Mouse (Mus musculus): Measurements from ENCODE around the gene Mcpt1. TPM values are rescaled to one million over a fixed set of nuclear protein-coding genes. Genes with fewer than 3 reads are reported as not detected.

Mcpt1 gene
- polyA plus RNA-seq (2017; shearing (Covaris generic)): not detected

GRCm38 (mm10) chr14:56017671-56018070 is at the start of gene Mcpt1:
TSS of gene Mcpt1 (plus strand) at chr14:56017971.

GRCm38 (mm10) chr14:56030395-56030794 is 12.6 kb downstream of the Mcpt1 start, which contains the start of gene Mcpt9:
TSS of gene Mcpt9 (minus strand) at chr14:56030495.

GRCm38 (mm10) chr14:56041792-56042191 is 24.0 kb downstream of the Mcpt1 start, which contains the start of gene Mcpt2:
TSS of gene Mcpt2 (plus strand) at chr14:56042041.

GRCm38 (mm10) chr14:56062213-56062612 is 44.4 kb downstream of the Mcpt1 start, which contains the start of gene Mcpt4:
TSS of gene Mcpt4 (minus strand) at chr14:56062313.

Other genes starting within 250 kb of the Mcpt1 start
- not detected for gene Adcy4, start 233.9 kb upstream of the Mcpt1 start, polyA plus RNA-seq (2017; shearing (Covaris generic))
- gene Ripk3, start 229.1 kb upstream of the Mcpt1 start, polyA plus RNA-seq (2017; shearing (Covaris generic)): 61.2 TPM
- not detected for gene Nfatc4, start 194.8 kb upstream of the Mcpt1 start, polyA plus RNA-seq (2017; shearing (Covaris generic))
- 0.06 TPM for gene Nynrin, start 164.0 kb upstream of the Mcpt1 start, polyA plus RNA-seq (2017; shearing (Covaris generic))
- gene Cbln3, start 133.6 kb upstream of the Mcpt1 start, polyA plus RNA-seq (2017; shearing (Covaris generic)): 0.07 TPM
- 64.5 TPM for gene Khnyn, start 133.0 kb upstream of the Mcpt1 start, polyA plus RNA-seq (2017; shearing (Covaris generic))
- 40.2 TPM for gene Sdr39u1, start 117.7 kb upstream of the Mcpt1 start, polyA plus RNA-seq (2017; shearing (Covaris generic))
- not detected for gene Cma1, start 73.3 kb upstream of the Mcpt1 start, polyA plus RNA-seq (2017; shearing (Covaris generic))
- gene Cma2, start 67.0 kb upstream of the Mcpt1 start, polyA plus RNA-seq (2017; shearing (Covaris generic)): not detected
- gene Mcpt9, start 12.5 kb downstream of the Mcpt1 start, polyA plus RNA-seq (2017; shearing (Covaris generic)): not detected
- not detected for gene Mcpt2, start 24.1 kb downstream of the Mcpt1 start, polyA plus RNA-seq (2017; shearing (Covaris generic))
- not detected for gene Mcpt4, start 44.3 kb downstream of the Mcpt1 start, polyA plus RNA-seq (2017; shearing (Covaris generic))
- not detected for gene Mcpt8, start 67.3 kb downstream of the Mcpt1 start, polyA plus RNA-seq (2017; shearing (Covaris generic))
- not detected for gene Ctsg, start 84.6 kb downstream of the Mcpt1 start, polyA plus RNA-seq (2017; shearing (Covaris generic))
- not detected for gene Gzme, start 102.7 kb downstream of the Mcpt1 start, polyA plus RNA-seq (2017; shearing (Covaris generic))
- gene Gzmd, start 114.6 kb downstream of the Mcpt1 start, polyA plus RNA-seq (2017; shearing (Covaris generic)): not detected
- not detected for gene Gzmg, start 141.6 kb downstream of the Mcpt1 start, polyA plus RNA-seq (2017; shearing (Covaris generic))
- not detected for gene Gzmn, start 156.6 kb downstream of the Mcpt1 start, polyA plus RNA-seq (2017; shearing (Covaris generic))
- not detected for gene Gzmf, start 193.4 kb downstream of the Mcpt1 start, polyA plus RNA-seq (2017; shearing (Covaris generic))
- gene Gzmc, start 216.7 kb downstream of the Mcpt1 start, polyA plus RNA-seq (2017; shearing (Covaris generic)): 0.92 TPM
- not detected for gene Gzmb, start 244.3 kb downstream of the Mcpt1 start, polyA plus RNA-seq (2017; shearing (Covaris generic))